Mouse (Mus musculus): ENCODE measurements at regions not wholly inside any gene's neighbourhood (a gene's known extent, or its start where the extent isn't known, plus 50 kb on each side); places are given as distances from the start of the nearest gene placed in this dataset.

GRCm38 (mm10) chr13:107378076-107378475 is 356.1 kb upstream of the Kif2a start:
- TF ChIP-seq CTCF (IDR thresholded peaks at IDR 0.05; ENCODE audit: borderline replicate concordance, extremely low read depth, insufficient read depth, insufficient read length): no peak
- no peak for TF ChIP-seq POLR2A (IDR thresholded peaks at IDR 0.05; ENCODE audit: borderline replicate concordance, extremely low read depth, insufficient read depth, insufficient read length, poor library complexity, severe bottlenecking)

All from brain, embryonic 14.5 days (tissue).